Mouse (Mus musculus) forebrain, embryonic 13.5 days (tissue): ENCODE data around the gene 2410004B18Rik. TPM values are rescaled to one million over a fixed set of nuclear protein-coding genes. Genes with fewer than 3 reads are reported as not detected.
A peak's percentile ranks its signal among the peaks of the same experiment; 100 is the strongest.

Source experiments
- ATAC-seq: fragments of 200-750 bp; cut with Nextera tagmentation; 2 replicates; pipeline ENCODE4 v1.8.0; 2017
- H3K27ac ChIP-seq: fragments of 300-500 bp; sonication (generic); 2 replicates; pipeline ENCODE4 v1.5.1; 2015; ENCODE audit warnings: inconsistent platforms, mild to moderate bottlenecking, moderate library complexity
- H3K27me3 ChIP-seq: fragments of 300-500 bp; sonication (generic); 2 replicates; pipeline ENCODE4 v1.6.1; 2015; ENCODE audit warnings: mild to moderate bottlenecking, inconsistent platforms
- H3K36me3 ChIP-seq: fragments of 300-500 bp; sonication (generic); 2 replicates; pipeline ENCODE4 v1.6.1; 2015; ENCODE audit warnings: mild to moderate bottlenecking, inconsistent platforms; ENCODE audit not compliant: poor library complexity, severe bottlenecking
- H3K4me1 ChIP-seq: fragments of 300-500 bp; sonication (generic); 2 replicates; pipeline ENCODE4 v1.6.1; 2015; ENCODE audit warnings: inconsistent platforms
- H3K4me2 ChIP-seq: fragments of 300-500 bp; sonication (generic); 2 replicates; pipeline ENCODE4 v1.6.1; 2015; ENCODE audit warnings: inconsistent platforms, mild to moderate bottlenecking, moderate library complexity
- H3K4me3 ChIP-seq: fragments of 300-500 bp; sonication (generic); 2 replicates; pipeline ENCODE4 v1.5.1; 2015; ENCODE audit warnings: mild to moderate bottlenecking, inconsistent platforms
- H3K9ac ChIP-seq: fragments of 300-500 bp; sonication (generic); 2 replicates; pipeline ENCODE4 v1.6.1; 2015; ENCODE audit warnings: mild to moderate bottlenecking, inconsistent platforms
- H3K9me3 ChIP-seq: fragments of 300-500 bp; sonication (generic); replicated peaks from 2 replicates; pipeline ENCODE4 v1.6.1; 2016; ENCODE audit warnings: inconsistent platforms
- WGBS: fragments of 180-500 bp; shearing (Covaris S2); methylation state at CpG from one replicate; pipeline ENCODE4 v1.1.7; 2015; 5-methylcytosine and 5-hydroxymethylcytosine counted together
- polyA plus RNA-seq: library from polyadenylated mRNA; unstranded; fragments of >200 nt; fragmentation: Nextera tagmentation; extraction: Ambion mirVana; gene quantifications from 2 replicates; pipeline ENCODE4 v1.2.1, GENCODE M21; 2015

Gene 2410004B18Rik
- 62.5 and 67.0 TPM in 2 replicates for polyA plus RNA-seq

DNA sequence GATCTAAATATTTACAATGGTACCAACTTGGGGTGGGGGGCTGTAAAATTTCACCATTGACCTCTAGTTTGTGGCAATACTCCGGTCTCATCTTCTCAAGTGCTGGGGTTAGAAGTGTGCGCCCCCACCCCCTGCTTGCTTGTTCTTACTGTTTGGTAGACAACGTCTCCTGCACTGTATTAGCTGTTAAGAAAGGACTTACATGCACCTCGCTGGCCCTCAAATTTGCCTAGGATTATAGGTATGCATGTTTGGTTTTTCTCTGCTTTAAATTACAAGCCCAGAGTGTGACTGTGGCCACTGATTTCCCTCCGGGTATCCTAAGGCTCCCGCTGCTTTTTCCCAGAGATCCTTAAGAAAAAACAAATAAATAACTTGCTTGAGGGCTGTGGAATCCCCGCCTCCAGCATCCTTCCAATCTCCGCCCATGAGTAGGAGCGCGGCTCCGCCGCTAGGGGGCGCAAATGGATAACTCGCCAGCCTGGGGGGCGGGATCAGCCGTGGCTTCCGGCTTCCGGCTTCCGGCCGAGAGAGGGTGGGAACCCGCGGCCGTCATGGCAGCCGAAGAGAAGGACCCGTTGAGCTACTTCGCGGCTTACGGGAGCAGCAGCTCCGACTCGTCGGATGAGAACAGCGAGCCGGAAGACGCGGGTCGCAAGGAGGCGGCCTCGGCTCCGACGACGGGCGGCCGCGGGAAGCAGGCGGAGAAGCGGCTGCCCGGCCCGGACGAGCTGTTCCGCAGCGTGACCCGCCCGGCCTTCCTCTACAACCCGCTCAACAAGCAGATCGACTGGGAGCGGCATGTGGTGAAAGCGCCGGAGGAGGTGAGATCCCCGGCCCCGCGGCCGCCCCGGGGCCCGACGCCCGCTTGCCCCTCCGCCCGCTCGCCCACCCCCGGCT lies at the start of gene 2410004B18Rik:
TSS of gene 2410004B18Rik (plus strand) at position 510 of the 900 bp plus-strand sequence.
- H3K27ac ChIP-seq = peak within 1 kb of the TSS; percentile 63

DNA sequence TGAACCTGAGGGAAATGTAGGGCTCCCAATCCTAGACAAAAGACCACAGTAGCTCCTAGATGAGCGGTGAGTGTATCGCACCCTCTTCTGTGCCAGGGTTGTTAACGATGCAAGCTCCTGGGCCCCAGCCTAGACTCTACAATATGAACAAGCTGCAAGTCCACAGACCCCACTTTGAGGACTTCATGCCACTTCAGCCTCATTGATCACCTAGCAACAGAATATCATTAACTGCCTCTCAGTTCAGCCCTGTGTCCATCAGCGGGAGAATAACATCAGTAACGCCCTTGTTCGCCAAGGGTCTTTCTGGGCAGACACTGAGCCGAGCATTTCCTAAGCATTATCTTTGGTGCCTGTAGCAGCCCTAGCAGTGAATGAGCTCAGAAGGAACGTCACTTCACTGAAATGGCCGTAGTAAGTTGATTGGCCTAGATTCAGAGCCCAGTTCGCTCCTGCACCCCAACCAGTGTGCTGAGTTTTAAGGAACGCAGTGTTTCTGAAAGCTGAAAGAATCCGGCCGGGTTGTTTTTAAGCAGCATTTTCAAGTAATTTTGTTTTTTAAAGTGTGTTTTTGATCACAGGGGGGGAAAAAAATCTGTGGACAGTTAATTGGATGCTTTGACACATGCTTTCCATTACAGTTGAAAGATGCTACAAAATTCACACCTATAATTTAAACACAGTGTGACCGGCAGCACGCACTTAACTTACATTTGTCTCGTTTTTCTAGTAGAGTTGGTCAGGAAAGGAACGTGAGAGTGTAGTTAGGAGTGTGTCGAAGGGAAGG lies 47.3 kb upstream of the 2410004B18Rik start:
- 16% methylated on average over 18 of the region's 18 CpGs for WGBS
- Histone ChIP-seq H3K27me3 (no peaks in the 10 kb centered on the region), H3K9ac (no peak overlapping the region), H3K27ac (peak overlapping the region; percentile 94), H3K9me3 (no peaks in the 10 kb centered on the region), H3K4me2 (peak overlapping the region; percentile 4; the same call in 1 of the 2 replicates), H3K4me3 (no peak overlapping the region), H3K36me3 (peaks cover 7% of the 10 kb centered on the region; the same call in 1 of the 2 replicates), H3K4me1 (peaks cover 63% of the 10 kb centered on the region)
- ATAC-seq = peak; percentile 93

More for the DNA sequence above, at the start of gene 2410004B18Rik:
- peak; percentile 97 for ATAC-seq
- 2% methylated on average over 59 of the region's 70 CpGs for WGBS
- Histone ChIP-seq H3K36me3 (peaks cover 42% of the 10 kb centered on the region), H3K9me3 (no peaks in the 10 kb centered on the region), H3K4me3 (peak within 1 kb of the TSS; percentile 98), H3K27me3 (no peaks in the 10 kb centered on the region), H3K4me2 (peak within 1 kb of the TSS; percentile 83), H3K4me1 (peaks cover 32% of the 10 kb centered on the region), H3K9ac (peak within 1 kb of the TSS; percentile 97)

DNA sequence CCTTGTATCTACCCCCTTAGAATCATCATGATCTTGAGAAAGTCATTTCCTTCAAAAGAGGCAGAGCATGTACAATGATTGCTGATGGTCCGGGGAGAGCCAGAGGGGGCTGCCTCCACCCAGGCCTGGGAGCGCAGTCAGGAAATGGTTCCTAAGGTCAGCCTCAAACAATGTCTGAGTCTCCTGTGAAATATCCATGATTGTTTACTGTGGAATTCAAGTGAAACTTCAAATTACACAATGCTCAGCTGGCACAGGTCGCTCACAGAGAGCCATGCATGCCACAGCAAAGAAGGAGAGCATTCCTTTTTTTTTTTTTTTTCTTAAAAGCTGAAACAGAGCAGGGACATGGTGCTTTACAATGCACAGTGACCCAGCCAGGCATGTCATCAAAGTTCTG lies 45.4 kb upstream of the 2410004B18Rik start:
- H3K4me1 ChIP-seq = peaks cover 54% of the 10 kb centered on the region
- no peak overlapping the region for H3K4me3 ChIP-seq
- peaks cover 18% of the 10 kb centered on the region; the same call in 1 of the 2 replicates for H3K36me3 ChIP-seq
- H3K27ac ChIP-seq = peak overlapping the region; percentile 94; the same call in 1 of the 2 replicates
- no peak overlapping the region for H3K4me2 ChIP-seq
- no peaks in the 10 kb centered on the region for H3K9me3 ChIP-seq
- WGBS = 85% methylated on average over 3 of the region's 3 CpGs
- no peak overlapping the region for H3K9ac ChIP-seq
- no peaks in the 10 kb centered on the region for H3K27me3 ChIP-seq
- no peak for ATAC-seq

DNA sequence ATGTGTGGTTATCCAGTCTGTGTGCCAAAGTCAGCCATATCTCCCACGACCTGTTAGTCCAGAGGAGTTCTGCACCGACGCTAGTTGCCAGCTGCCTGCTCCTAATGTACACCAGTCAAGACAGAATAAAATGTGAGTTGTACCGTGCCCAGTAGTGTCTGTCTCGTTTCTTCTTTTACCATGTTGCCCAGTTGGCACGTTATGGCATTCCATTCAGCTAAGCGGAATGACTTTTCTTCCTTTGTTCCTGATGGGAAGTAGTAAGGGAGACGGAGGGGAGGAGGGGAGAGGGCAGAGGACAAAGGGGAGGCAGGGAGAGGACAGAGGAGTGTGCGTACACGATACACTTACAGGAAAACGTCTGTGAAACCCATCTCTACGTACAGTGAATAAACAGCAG lies 43.7 kb upstream of the 2410004B18Rik start:
- H3K9me3 ChIP-seq = no peaks in the 10 kb centered on the region
- no peak overlapping the region for H3K4me2 ChIP-seq
- 55% methylated on average over 12 of the region's 12 CpGs for WGBS
- H3K27me3 ChIP-seq = no peaks in the 10 kb centered on the region
- H3K4me3 ChIP-seq = no peak overlapping the region
- peaks cover 18% of the 10 kb centered on the region; the same call in 1 of the 2 replicates for H3K36me3 ChIP-seq
- no peak overlapping the region for H3K27ac ChIP-seq
- H3K9ac ChIP-seq = no peak overlapping the region
- H3K4me1 ChIP-seq = peaks cover 48% of the 10 kb centered on the region
- no peak for ATAC-seq

DNA sequence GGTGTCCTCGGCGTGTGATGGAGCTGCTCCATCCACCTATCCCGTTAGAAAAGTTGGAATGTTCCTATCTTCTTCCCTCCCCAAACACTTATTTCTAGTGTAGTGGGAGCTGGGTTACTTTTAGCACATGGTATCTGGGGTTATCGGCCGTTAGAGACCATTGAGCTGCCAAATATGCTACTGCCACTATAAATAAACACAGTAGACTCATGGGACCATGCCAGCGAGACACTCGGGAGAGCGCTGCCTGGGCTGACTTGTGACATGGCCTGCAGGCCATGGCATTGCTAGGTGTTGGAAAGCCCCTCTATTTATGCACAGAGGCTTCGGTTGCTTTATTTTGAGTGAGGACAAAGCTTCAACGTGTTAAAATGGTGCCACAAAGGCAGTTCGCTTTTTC lies 40.1 kb upstream of the 2410004B18Rik start:
- H3K4me2 ChIP-seq = no peak overlapping the region
- H3K9me3 ChIP-seq = no peaks in the 10 kb centered on the region
- H3K27ac ChIP-seq = no peak overlapping the region
- no peak overlapping the region for H3K9ac ChIP-seq
- ATAC-seq = no peak
- H3K4me3 ChIP-seq = no peak overlapping the region
- H3K4me1 ChIP-seq = peaks cover 27% of the 10 kb centered on the region
- peaks cover 18% of the 10 kb centered on the region; the same call in 1 of the 2 replicates for H3K36me3 ChIP-seq
- WGBS = 83% methylated on average over 11 of the region's 11 CpGs
- H3K27me3 ChIP-seq = no peaks in the 10 kb centered on the region

DNA sequence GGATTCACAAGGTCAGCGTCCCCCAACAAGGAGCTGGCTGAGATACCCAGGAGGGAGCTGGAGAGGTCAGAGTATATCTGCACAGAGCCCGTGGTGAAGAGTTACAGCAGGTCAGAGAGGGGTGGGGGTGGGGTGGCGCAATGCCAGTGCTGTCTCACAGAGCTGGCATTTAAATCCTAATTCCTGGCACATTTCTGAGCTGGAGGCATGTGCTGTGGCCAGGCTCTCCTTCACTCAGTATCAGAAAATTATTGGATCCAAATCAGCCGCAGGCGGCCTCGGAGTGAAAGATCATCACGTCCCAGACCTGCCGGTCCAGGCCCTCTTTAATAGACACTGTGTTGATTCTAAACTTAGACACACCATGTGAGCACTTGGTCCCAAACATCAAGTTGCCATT lies 38.0 kb upstream of the 2410004B18Rik start:
- Histone ChIP-seq H3K4me2 (no peak overlapping the region), H3K36me3 (peaks cover 18% of the 10 kb centered on the region; the same call in 1 of the 2 replicates), H3K4me1 (peaks cover 20% of the 10 kb centered on the region), H3K27ac (no peak overlapping the region), H3K27me3 (no peaks in the 10 kb centered on the region), H3K9ac (no peak overlapping the region), H3K4me3 (no peak overlapping the region), H3K9me3 (no peaks in the 10 kb centered on the region)
- peak; percentile 37; the same call in 1 of the 2 replicates for ATAC-seq
- WGBS = 87% methylated on average over 8 of the region's 8 CpGs

DNA sequence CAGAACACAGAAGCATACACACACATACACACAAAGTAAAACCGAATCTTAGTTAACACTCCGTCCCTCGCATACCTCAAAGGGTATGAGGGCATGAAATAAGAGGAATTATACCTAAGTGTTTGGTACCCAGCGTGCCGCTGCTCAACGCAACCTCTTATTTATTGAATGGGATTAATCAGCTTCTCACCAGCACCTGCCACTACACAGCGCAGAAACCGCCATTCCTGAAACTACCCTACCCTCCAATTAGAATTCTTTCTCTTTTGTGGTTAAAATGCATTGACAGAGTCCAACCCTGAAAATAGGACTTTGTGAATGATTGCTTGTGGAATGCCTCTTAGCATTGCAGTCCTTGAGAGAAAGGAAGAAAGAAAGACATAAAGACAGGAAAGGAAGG lies 34.3 kb upstream of the 2410004B18Rik start:
- no peaks in the 10 kb centered on the region for H3K9me3 ChIP-seq
- H3K9ac ChIP-seq = no peak overlapping the region
- H3K27ac ChIP-seq = peak overlapping the region; percentile 10; the same call in 1 of the 2 replicates
- peaks cover 20% of the 10 kb centered on the region for H3K4me1 ChIP-seq
- 44% methylated on average over 8 of the region's 8 CpGs for WGBS
- H3K4me2 ChIP-seq = no peak overlapping the region
- no peak overlapping the region for H3K4me3 ChIP-seq
- peak; percentile 36; the same call in 1 of the 2 replicates for ATAC-seq
- no peaks in the 10 kb centered on the region for H3K36me3 ChIP-seq
- no peaks in the 10 kb centered on the region for H3K27me3 ChIP-seq

DNA sequence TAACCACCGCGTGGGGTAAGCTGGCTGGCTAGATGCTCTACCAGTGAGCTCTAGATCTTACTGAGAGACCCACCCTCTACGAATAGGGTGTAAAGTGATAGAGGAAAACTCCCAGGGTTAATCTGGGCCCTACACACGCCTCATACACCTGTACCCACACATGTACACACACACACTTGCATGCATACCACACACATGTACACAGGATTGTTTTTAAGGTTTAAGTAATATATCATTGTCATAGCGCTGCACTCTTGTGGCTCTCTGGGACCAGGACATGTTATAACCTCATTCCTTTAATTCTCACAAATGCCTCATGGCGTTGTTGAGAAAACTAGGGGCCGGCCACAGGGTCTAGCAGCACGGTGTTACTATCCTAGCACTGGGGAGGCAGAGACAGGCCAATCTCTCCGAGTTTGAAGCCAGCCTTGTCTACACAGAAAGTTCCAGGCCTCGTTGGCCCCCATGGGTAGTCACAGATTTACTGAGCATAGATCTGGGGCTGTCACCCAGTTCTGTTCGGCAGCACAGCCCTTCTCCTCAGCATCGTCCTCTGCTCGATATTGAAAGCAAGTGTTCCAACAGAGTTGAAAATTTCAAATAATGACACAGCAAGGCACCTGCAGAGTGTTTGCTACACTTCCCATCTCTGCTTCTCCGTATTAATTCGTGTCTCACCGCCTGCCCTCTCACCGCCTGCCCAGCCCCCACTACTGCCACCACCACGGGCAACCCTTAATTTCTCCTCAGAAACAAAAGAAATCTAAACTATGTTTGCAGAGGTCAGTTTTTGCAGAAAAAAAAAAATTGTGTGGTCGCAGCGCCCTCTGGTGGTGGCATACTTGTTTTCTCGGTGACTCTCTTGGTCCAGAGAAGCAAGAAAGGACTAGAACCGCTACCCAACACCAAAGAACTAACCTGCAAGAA lies 32.7 kb upstream of the 2410004B18Rik start:
- Histone ChIP-seq H3K4me3 (no peak overlapping the region; the same call in 1 of the 2 replicates), H3K9ac (no peak overlapping the region), H3K9me3 (no peaks in the 10 kb centered on the region), H3K4me1 (peaks cover 12% of the 10 kb centered on the region), H3K27ac (no peak overlapping the region), H3K27me3 (no peaks in the 10 kb centered on the region), H3K36me3 (no peaks in the 10 kb centered on the region), H3K4me2 (peak overlapping the region; percentile 38)
- peak; percentile 50 for ATAC-seq
- 47% methylated on average over 22 of the region's 22 CpGs for WGBS

DNA sequence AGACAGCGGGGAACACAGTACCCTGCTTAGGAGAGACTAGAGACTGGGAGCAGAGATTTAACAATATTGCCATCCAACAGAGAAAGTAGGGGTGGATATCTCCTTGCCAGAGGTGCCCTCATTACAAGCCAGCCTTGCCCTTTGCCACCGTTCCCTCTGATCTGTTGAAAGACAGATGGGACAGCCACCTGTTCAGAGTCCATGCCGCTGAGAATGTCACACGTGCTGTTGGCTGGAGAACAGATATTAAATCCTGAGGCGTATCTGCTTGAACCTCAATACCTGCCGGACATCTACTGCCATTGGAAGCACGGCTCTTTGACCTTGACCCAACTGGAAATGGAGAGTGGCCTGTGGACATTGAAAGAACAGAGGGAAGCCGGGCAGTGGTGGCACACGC lies 31.2 kb upstream of the 2410004B18Rik start:
- no peak overlapping the region for H3K9ac ChIP-seq
- no peak for ATAC-seq
- WGBS = 91% methylated on average over 9 of the region's 9 CpGs
- H3K36me3 ChIP-seq = no peaks in the 10 kb centered on the region
- H3K4me1 ChIP-seq = peaks cover 12% of the 10 kb centered on the region
- no peaks in the 10 kb centered on the region for H3K9me3 ChIP-seq
- H3K4me2 ChIP-seq = no peak overlapping the region
- H3K27me3 ChIP-seq = no peaks in the 10 kb centered on the region
- H3K4me3 ChIP-seq = no peak overlapping the region
- no peak overlapping the region for H3K27ac ChIP-seq

DNA sequence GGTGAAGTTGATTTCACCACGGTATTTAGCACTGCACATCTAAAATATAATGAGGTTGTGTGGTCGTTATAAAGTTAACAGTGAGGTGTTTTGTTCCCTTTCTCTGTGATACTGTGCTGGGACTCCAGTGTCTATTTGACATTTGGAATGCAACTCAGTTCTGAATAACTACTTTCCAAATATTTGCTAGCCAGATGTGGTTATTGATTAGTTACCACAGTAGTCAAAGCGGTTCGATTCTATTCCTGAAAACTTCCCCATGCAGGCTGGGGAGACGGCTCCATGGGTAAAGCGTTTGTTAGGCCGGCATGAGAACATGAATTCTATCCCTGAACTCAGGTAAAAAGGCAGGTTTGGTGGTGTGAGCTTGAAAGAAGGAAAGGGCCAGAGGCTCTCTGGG lies 25.3 kb upstream of the 2410004B18Rik start:
- no peak overlapping the region for H3K27ac ChIP-seq
- 86% methylated on average over 7 of the region's 7 CpGs for WGBS
- H3K4me3 ChIP-seq = no peak overlapping the region
- H3K27me3 ChIP-seq = no peaks in the 10 kb centered on the region
- no peaks in the 10 kb centered on the region for H3K4me1 ChIP-seq
- no peak overlapping the region for H3K9ac ChIP-seq
- no peaks in the 10 kb centered on the region for H3K9me3 ChIP-seq
- ATAC-seq = no peak
- no peaks in the 10 kb centered on the region for H3K36me3 ChIP-seq
- no peak overlapping the region for H3K4me2 ChIP-seq

DNA sequence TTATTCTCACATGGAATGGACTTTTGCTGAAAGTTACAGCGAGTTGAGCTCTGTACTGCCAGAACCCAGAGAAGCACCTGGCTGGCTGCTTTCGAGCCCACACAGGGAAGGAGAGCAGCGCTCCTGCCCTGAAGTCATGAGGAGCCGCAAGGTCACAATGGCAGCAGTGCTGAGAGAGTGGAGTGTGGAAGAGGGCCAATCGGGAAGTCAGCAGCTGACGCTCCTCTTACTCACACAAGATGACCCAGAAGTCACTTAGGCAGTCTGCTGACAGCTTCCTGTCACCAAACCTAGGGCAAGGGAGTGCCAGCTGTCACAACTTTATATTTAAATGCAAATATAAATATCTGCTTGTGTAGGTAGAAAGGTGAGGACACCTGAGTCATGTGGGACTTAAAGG lies 24.6 kb upstream of the 2410004B18Rik start:
- H3K4me3 ChIP-seq = no peak overlapping the region
- no peak overlapping the region for H3K9ac ChIP-seq
- H3K4me1 ChIP-seq = no peaks in the 10 kb centered on the region
- no peak overlapping the region for H3K27ac ChIP-seq
- WGBS = 83% methylated on average over 6 of the region's 6 CpGs
- H3K27me3 ChIP-seq = no peaks in the 10 kb centered on the region
- H3K4me2 ChIP-seq = no peak overlapping the region
- H3K9me3 ChIP-seq = no peaks in the 10 kb centered on the region
- no peaks in the 10 kb centered on the region for H3K36me3 ChIP-seq
- ATAC-seq = no peak
